Mouse (Mus musculus) leukemia stem cell, adult 10-12 weeks (primary cell): Measurements from ENCODE around the gene Cyp2c68. TPM values are rescaled to one million over a fixed set of nuclear protein-coding genes. Genes with fewer than 3 reads are reported as not detected.

Experiments used
- polyA plus RNA-seq: library from polyadenylated mRNA; stranded (reverse); fragments of >175 nt; gene quantifications from 2 replicates; pipeline ENCODE4 v1.2.3, GENCODE M21; 2012; ENCODE audit warnings: low replicate concordance

The Cyp2c68 gene
- not detected in 2 replicates for polyA plus RNA-seq

GRCm38 (mm10) chr19:39740920-39741319 lies at the start of gene Cyp2c68:
Gene Cyp2c68, minus strand, starts transcription at chr19:39741054.

GRCm38 (mm10) chr19:39648938-39649337 lies 91.9 kb downstream of the Cyp2c68 start, which contains the start of gene Cyp2c67:
Gene Cyp2c67, minus strand, starts transcription at chr19:39649051.

Other genes starting within 250 kb of the Cyp2c68 start
- not detected in 2 replicates for gene Cyp2c39, start 230.2 kb downstream of the Cyp2c68 start, polyA plus RNA-seq
- not detected in 2 replicates for gene Cyp2c67, start 92.0 kb downstream of the Cyp2c68 start, polyA plus RNA-seq
- not detected in 2 replicates for gene Cyp2c40, start 71.8 kb upstream of the Cyp2c68 start, polyA plus RNA-seq
- not detected in 2 replicates for gene Cyp2c69, start 145.7 kb upstream of the Cyp2c68 start, polyA plus RNA-seq